Mouse (Mus musculus) neutrophil, adult 65 days (primary cell): ENCODE measurements around the gene Dyrk1b. TPM values are rescaled to one million over a fixed set of nuclear protein-coding genes. Genes with fewer than 3 reads are reported as not detected.

Experiments used
- total RNA-seq: library from RNA; stranded (reverse); gene quantifications from 2 replicates; pipeline ENCODE4 v1.2.4, GENCODE M21; 2023

Gene Dyrk1b
- total RNA-seq = 18.7 and 20.9 TPM in 2 replicates

DNA sequence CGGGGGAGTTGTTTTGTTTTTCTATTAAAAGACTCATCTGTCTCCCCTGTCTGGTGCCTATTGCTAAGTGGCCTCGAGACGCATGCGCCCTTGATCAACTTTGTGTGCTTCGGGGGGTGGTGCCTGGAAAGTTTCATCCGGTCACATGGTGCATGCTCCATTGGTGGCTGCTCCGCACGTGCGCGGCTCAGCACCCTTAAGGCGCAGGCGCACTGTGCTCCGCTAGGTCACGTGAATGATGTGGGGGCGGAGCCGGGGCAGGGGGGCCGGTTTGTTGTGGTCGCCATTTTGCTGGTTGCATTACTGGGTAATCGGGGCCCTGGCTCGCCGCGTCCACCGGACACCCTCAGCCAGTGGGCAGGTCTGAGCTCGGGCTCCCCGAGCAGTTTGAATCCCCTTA is at the start of gene Dyrk1b:
Dyrk1b (plus strand) TSS at position 242 of the 400 bp plus-strand sequence.

DNA sequence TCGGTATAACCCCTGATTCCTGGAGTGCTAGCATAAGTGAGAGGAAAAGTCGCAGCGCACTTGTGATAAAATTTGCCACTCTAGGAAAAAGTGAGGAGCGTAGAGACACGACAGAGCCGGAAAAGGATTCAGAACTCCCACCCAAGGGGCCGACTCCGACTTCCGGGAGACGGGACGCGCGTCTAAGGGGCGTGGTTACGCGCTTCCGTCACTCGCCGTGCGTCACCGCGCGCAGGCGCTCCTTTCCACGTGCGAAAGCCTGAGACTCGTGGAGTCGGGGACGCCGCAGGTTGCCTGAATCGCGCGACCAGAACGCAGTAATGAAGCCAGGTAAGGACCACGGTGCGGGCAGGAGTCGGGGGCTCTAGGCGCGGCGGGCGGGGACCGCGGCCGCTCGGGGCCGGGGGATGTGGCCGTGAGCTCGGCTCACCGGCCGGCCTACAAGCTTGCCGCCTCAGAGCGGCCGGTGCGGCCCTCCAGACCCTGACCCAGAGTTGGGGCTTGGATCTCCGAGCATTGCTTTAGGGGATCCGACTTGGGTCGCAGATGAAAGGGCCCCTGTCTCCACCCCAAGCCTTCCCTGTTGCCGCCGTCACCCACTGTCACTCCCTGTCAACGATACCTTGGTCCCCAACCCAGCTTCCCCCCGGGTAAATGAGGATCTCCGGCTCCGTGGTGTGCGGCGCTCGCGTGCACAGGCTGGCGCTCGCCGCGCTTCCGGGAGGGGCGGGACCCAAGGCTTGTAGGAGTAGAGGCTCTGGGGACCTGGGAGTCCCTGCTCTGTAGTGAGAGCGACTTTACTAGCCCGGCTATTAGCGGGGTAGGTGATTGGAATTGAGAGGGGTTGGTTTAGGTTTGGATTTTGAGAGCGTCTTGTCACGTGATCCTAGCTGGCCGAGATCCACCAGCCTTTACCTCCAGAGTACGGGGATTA is 9.5 kb upstream of the Dyrk1b start, which contains the start of gene Fbl:
Fbl (plus strand) TSS at position 222 of the 934 bp plus-strand sequence.

Other genes with a start within 250 kb of the Dyrk1b start
- gene Zfp780b, start 200.3 kb upstream of the Dyrk1b start, total RNA-seq = 2.6 and 2.8 TPM in 2 replicates
- gene Zfp850, start 165.4 kb upstream of the Dyrk1b start, total RNA-seq = 1.0 and 1.8 TPM in 2 replicates
- 66.2 and 72.8 TPM in 2 replicates for gene Psmc4, start 129.4 kb upstream of the Dyrk1b start, total RNA-seq
- gene Fcgbp, start 108.2 kb upstream of the Dyrk1b start, total RNA-seq = not detected in 2 replicates
- not detected in 2 replicates for gene 9530053A07Rik, start 50.0 kb upstream of the Dyrk1b start, total RNA-seq
- gene Fbl, start 9.8 kb upstream of the Dyrk1b start, total RNA-seq = 39.0 and 39.8 TPM in 2 replicates
- gene Eid2, start 88.4 kb downstream of the Dyrk1b start, total RNA-seq = 1.2 and 1.6 TPM in 2 replicates
- gene Eid2b, start 98.3 kb downstream of the Dyrk1b start, total RNA-seq = 5.0 and 6.9 TPM in 2 replicates
- gene Selenov, start 111.7 kb downstream of the Dyrk1b start, total RNA-seq = not detected in 2 replicates
- not detected in 2 replicates for gene Dll3, start 122.8 kb downstream of the Dyrk1b start, total RNA-seq
- 30.5 and 34.3 TPM in 2 replicates for gene Timm50, start 132.6 kb downstream of the Dyrk1b start, total RNA-seq
- 75.3 and 85.3 TPM in 2 replicates for gene Supt5, start 159.3 kb downstream of the Dyrk1b start, total RNA-seq
- gene Rps16, start 171.2 kb downstream of the Dyrk1b start, total RNA-seq = 615 and 788 TPM in 2 replicates
- 23.5 and 27.9 TPM in 2 replicates for gene Plekhg2, start 193.1 kb downstream of the Dyrk1b start, total RNA-seq
- gene Zfp36, start 200.8 kb downstream of the Dyrk1b start, total RNA-seq = 1,259 and 1,483 TPM in 2 replicates
- gene Med29, start 213.2 kb downstream of the Dyrk1b start, total RNA-seq = 7.6 and 8.2 TPM in 2 replicates
- gene Paf1, start 213.5 kb downstream of the Dyrk1b start, total RNA-seq = 67.1 and 90.2 TPM in 2 replicates